Mouse (Mus musculus) liver, embryonic 16.5 days (tissue): Measurements from ENCODE around the gene Myo19. TPM values are rescaled to one million over a fixed set of nuclear protein-coding genes. Genes with fewer than 3 reads are reported as not detected.

ENCODE experiments used
- ATAC-seq: fragments of 200-750 bp; cut with Nextera tagmentation; 2 replicates; pipeline ENCODE4 v1.8.0; 2017; ENCODE audit warnings: low read depth, mild to moderate bottlenecking, moderate number of reproducible peaks, moderate library complexity
- H3K27ac ChIP-seq: fragments of 300-500 bp; sonication (generic); 2 replicates; pipeline ENCODE4 v1.5.1; 2014; ENCODE audit warnings: mild to moderate bottlenecking, low read length
- H3K27me3 ChIP-seq: fragments of 300-500 bp; sonication (generic); 2 replicates; pipeline ENCODE4 v1.6.1; 2014; ENCODE audit warnings: low read depth, low read length, mixed read lengths; ENCODE audit not compliant: control insufficient read depth, insufficient read depth
- H3K36me3 ChIP-seq: fragments of 300-500 bp; sonication (generic); 2 replicates; pipeline ENCODE4 v1.6.1; 2014; ENCODE audit warnings: mild to moderate bottlenecking; ENCODE audit not compliant: control insufficient read depth, insufficient read depth
- H3K4me1 ChIP-seq: fragments of 300-500 bp; sonication (generic); 2 replicates; pipeline ENCODE4 v1.6.1; 2014; ENCODE audit warnings: low read depth, low read length, mixed read lengths; ENCODE audit not compliant: control insufficient read depth
- H3K4me2 ChIP-seq: fragments of 300-500 bp; sonication (generic); 2 replicates; pipeline ENCODE4 v1.6.1; 2014; ENCODE audit warnings: low read depth, low read length, mixed read lengths
- H3K4me3 ChIP-seq: fragments of 300-500 bp; sonication (generic); 2 replicates; pipeline ENCODE4 v1.5.1; 2014; ENCODE audit warnings: low read depth, mild to moderate bottlenecking, low read length
- H3K9ac ChIP-seq: fragments of 300-500 bp; sonication (generic); 2 replicates; pipeline ENCODE4 v1.6.1; 2014; ENCODE audit warnings: low read depth, low read length
- H3K9me3 ChIP-seq: fragments of 300-500 bp; sonication (generic); replicated peaks from 2 replicates; pipeline ENCODE4 v1.6.1; 2016; ENCODE audit warnings: low read length; ENCODE audit not compliant: control insufficient read depth
- WGBS: fragments of 180-500 bp; shearing (Covaris S2); extraction: QIAGEN DNeasy Blood & Tissue Kit; methylation state at CpG from one replicate; pipeline ENCODE4 v1.1.7; 2014; ENCODE audit not compliant: insufficient replicate concordance; 5-methylcytosine and 5-hydroxymethylcytosine counted together
- polyA plus RNA-seq: library from polyadenylated mRNA; unstranded; fragments of >200 nt; fragmentation: Nextera tagmentation; extraction: Ambion mirVana; gene quantifications from 2 replicates; pipeline ENCODE4 v1.2.1, GENCODE M21; 2015

Myo19 gene
- polyA plus RNA-seq, 1 experiment from 2014 or later, result 3.3 TPM

GRCm38 (mm10) chr11:84919951-84920350, 40.0 kb downstream of the Myo19 start:
- no peak for ATAC-seq
- H3K36me3 ChIP-seq, result no peaks in the 10 kb centered on the region
- no peak overlapping the region for H3K4me3 ChIP-seq
- no peaks in the 10 kb centered on the region for H3K27me3 ChIP-seq
- no peak overlapping the region for H3K9ac ChIP-seq
- 52% methylated on average over 7 of the region's 7 CpGs for WGBS
- H3K27ac ChIP-seq, result no peak overlapping the region
- no peaks in the 10 kb centered on the region for H3K9me3 ChIP-seq
- no peak overlapping the region for H3K4me2 ChIP-seq
- H3K4me1 ChIP-seq, result peaks cover 21% of the 10 kb centered on the region

GRCm38 (mm10) chr11:84920981-84921380, 41.0 kb downstream of the Myo19 start:
- no peak for ATAC-seq
- 71% methylated on average over 6 of the region's 8 CpGs for WGBS

GRCm38 (mm10) chr11:84932261-84932660, 52.3 kb downstream of the Myo19 start:
- Histone ChIP-seq H3K4me1 (no peaks in the 10 kb centered on the region), H3K9ac (no peak overlapping the region), H3K9me3 (no peaks in the 10 kb centered on the region), H3K36me3 (no peaks in the 10 kb centered on the region), H3K27ac (no peak overlapping the region), H3K27me3 (no peaks in the 10 kb centered on the region), H3K4me2 (no peak overlapping the region), H3K4me3 (no peak overlapping the region)
- ATAC-seq, result no peak
- WGBS, result 15% methylated on average over 6 of the region's 6 CpGs

More at GRCm38 (mm10) chr11:84920981-84921380, 41.0 kb downstream of the Myo19 start:
- Histone ChIP-seq H3K4me2 (no peak overlapping the region), H3K27ac (no peak overlapping the region), H3K9me3 (no peaks in the 10 kb centered on the region), H3K36me3 (no peaks in the 10 kb centered on the region), H3K27me3 (no peaks in the 10 kb centered on the region), H3K4me1 (peaks cover 15% of the 10 kb centered on the region), H3K4me3 (no peak overlapping the region), H3K9ac (no peak overlapping the region)

GRCm38 (mm10) chr11:84939508-84940053, 59.6 kb downstream of the Myo19 start:
- Histone ChIP-seq H3K27me3 (peaks cover 6% of the 10 kb centered on the region), H3K27ac (no peak overlapping the region), H3K4me3 (no peak overlapping the region), H3K9ac (no peak overlapping the region), H3K4me1 (no peaks in the 10 kb centered on the region; the same call in 1 of the 2 replicates), H3K36me3 (no peaks in the 10 kb centered on the region), H3K9me3 (no peaks in the 10 kb centered on the region), H3K4me2 (no peak overlapping the region)
- ATAC-seq, result no peak
- WGBS, result 50% methylated on average over 8 of the region's 8 CpGs

GRCm38 (mm10) chr11:84940140-84940539, 60.2 kb downstream of the Myo19 start:
- WGBS, result 65% methylated on average over 10 of the region's 10 CpGs

GRCm38 (mm10) chr11:84943948-84944347, 64.0 kb downstream of the Myo19 start:
- Histone ChIP-seq H3K4me3 (no peak overlapping the region), H3K27ac (no peak overlapping the region), H3K4me1 (no peaks in the 10 kb centered on the region; the same call in none of the 2 replicates), H3K27me3 (peaks cover 15% of the 10 kb centered on the region), H3K9me3 (no peaks in the 10 kb centered on the region), H3K4me2 (no peak overlapping the region), H3K36me3 (no peaks in the 10 kb centered on the region), H3K9ac (no peak overlapping the region)
- ATAC-seq, result no peak
- WGBS, result 2% methylated on average over 15 of the region's 15 CpGs

More at GRCm38 (mm10) chr11:84940140-84940539, 60.2 kb downstream of the Myo19 start:
- H3K27me3 ChIP-seq, result peaks cover 11% of the 10 kb centered on the region
- no peaks in the 10 kb centered on the region; the same call in 1 of the 2 replicates for H3K4me1 ChIP-seq
- H3K4me2 ChIP-seq, result no peak overlapping the region
- no peaks in the 10 kb centered on the region for H3K36me3 ChIP-seq
- no peak for ATAC-seq
- H3K9me3 ChIP-seq, result no peaks in the 10 kb centered on the region
- H3K9ac ChIP-seq, result no peak overlapping the region
- no peak overlapping the region for H3K4me3 ChIP-seq
- no peak overlapping the region for H3K27ac ChIP-seq

- Histone ChIP-seq H3K9ac (no peak overlapping the region), H3K4me3 (no peak overlapping the region), H3K4me2 (no peak overlapping the region), H3K4me1 (no peaks in the 10 kb centered on the region; the same call in none of the 2 replicates), H3K9me3 (no peaks in the 10 kb centered on the region), H3K27ac (no peak overlapping the region), H3K27me3 (peaks cover 15% of the 10 kb centered on the region), H3K36me3 (no peaks in the 10 kb centered on the region)
- ATAC-seq, result no peak
- 6% methylated on average over 12 of the region's 12 CpGs for WGBS
These were observed 64.9 kb downstream of the Myo19 start for GRCm38 (mm10) chr11:84944639-84945435.

GRCm38 (mm10) chr11:84945841-84946240, 65.9 kb downstream of the Myo19 start:
- ATAC-seq, result no peak
- Histone ChIP-seq H3K4me2 (no peak overlapping the region), H3K9me3 (no peaks in the 10 kb centered on the region), H3K27me3 (peaks cover 15% of the 10 kb centered on the region), H3K4me1 (no peaks in the 10 kb centered on the region; the same call in none of the 2 replicates), H3K36me3 (no peaks in the 10 kb centered on the region), H3K4me3 (no peak overlapping the region), H3K27ac (no peak overlapping the region), H3K9ac (no peak overlapping the region)
- WGBS, result 38% methylated on average over 3 of the region's 3 CpGs

- WGBS, result 56% methylated on average over 6 of the region's 6 CpGs
These were observed 67.3 kb downstream of the Myo19 start for GRCm38 (mm10) chr11:84947206-84947605.

More at GRCm38 (mm10) chr11:84947206-84947605, 67.3 kb downstream of the Myo19 start:
- H3K36me3 ChIP-seq, result no peaks in the 10 kb centered on the region
- no peak overlapping the region for H3K4me3 ChIP-seq
- H3K4me2 ChIP-seq, result no peak overlapping the region
- H3K9ac ChIP-seq, result no peak overlapping the region
- H3K27ac ChIP-seq, result no peak overlapping the region
- no peaks in the 10 kb centered on the region for H3K9me3 ChIP-seq
- no peak for ATAC-seq
- H3K4me1 ChIP-seq, result no peaks in the 10 kb centered on the region; the same call in none of the 2 replicates
- H3K27me3 ChIP-seq, result peaks cover 15% of the 10 kb centered on the region
